Mouse (Mus musculus) neural tube, embryonic 13.5 days (tissue): Measurements from ENCODE around the gene Zmynd10. TPM values are rescaled to one million over a fixed set of nuclear protein-coding genes. Genes with fewer than 3 reads are reported as not detected.

Experiments used
- ATAC-seq: fragments of 200-750 bp; cut with Nextera tagmentation; 2 replicates; pipeline ENCODE4 v1.8.0; 2017; ENCODE audit warnings: low read depth, mild to moderate bottlenecking, moderate TSS enrichment, moderate library complexity
- H3K27ac ChIP-seq: fragments of 300-500 bp; sonication (generic); replicated peaks from 2 replicates; pipeline ENCODE4 v1.5.1; 2015; ENCODE audit warnings: moderate library complexity, mild to moderate bottlenecking, inconsistent platforms
- H3K27me3 ChIP-seq: fragments of 300-500 bp; sonication (generic); 2 replicates; pipeline ENCODE4 v1.6.1; 2015; ENCODE audit warnings: mild to moderate bottlenecking, inconsistent platforms
- H3K36me3 ChIP-seq: fragments of 300-500 bp; sonication (generic); 2 replicates; pipeline ENCODE4 v1.6.1; 2015; ENCODE audit warnings: mild to moderate bottlenecking, inconsistent platforms
- H3K4me1 ChIP-seq: fragments of 300-500 bp; sonication (generic); replicated peaks from 2 replicates; pipeline ENCODE4 v1.6.1; 2015; ENCODE audit warnings: inconsistent platforms
- H3K4me2 ChIP-seq: fragments of 300-500 bp; sonication (generic); 2 replicates; pipeline ENCODE4 v1.6.1; 2015; ENCODE audit warnings: inconsistent platforms, mild to moderate bottlenecking, moderate library complexity
- H3K4me3 ChIP-seq: fragments of 300-500 bp; sonication (generic); 2 replicates; pipeline ENCODE4 v1.5.1; 2015; ENCODE audit warnings: mild to moderate bottlenecking, inconsistent platforms
- H3K9ac ChIP-seq: fragments of 300-500 bp; sonication (generic); 2 replicates; pipeline ENCODE4 v1.6.1; 2015; ENCODE audit warnings: moderate library complexity, mild to moderate bottlenecking, inconsistent platforms
- H3K9me3 ChIP-seq: fragments of 300-500 bp; sonication (generic); 2 replicates; pipeline ENCODE4 v1.6.1; 2016; ENCODE audit warnings: inconsistent platforms
- WGBS: fragments of 180-500 bp; shearing (Covaris S2); methylation state at CpG from one replicate; pipeline ENCODE4 v1.1.7; 2015; 5-methylcytosine and 5-hydroxymethylcytosine counted together
- polyA plus RNA-seq: library from polyadenylated mRNA; unstranded; fragments of >200 nt; fragmentation: Nextera tagmentation; extraction: Ambion mirVana; gene quantifications from 2 replicates; pipeline ENCODE4 v1.2.1, GENCODE M21; 2015

Zmynd10 gene
- polyA plus RNA-seq, 1 experiment from 2014 or later, result 1.3 TPM

- Histone ChIP-seq H3K36me3 (no peaks in the 10 kb centered on the region), H3K9me3 (no peaks in the 10 kb centered on the region), H3K27me3 (no peaks in the 10 kb centered on the region), H3K4me2 (no peak overlapping the region), H3K27ac (no peak overlapping the region), H3K4me1 (peaks cover 30% of the 10 kb centered on the region), H3K9ac (no peak overlapping the region), H3K4me3 (no peak overlapping the region)
- 80% methylated on average over 12 of the region's 12 CpGs for WGBS
- no peak for ATAC-seq
Observed at GRCm38 (mm10) chr9:107600745-107601144, 53.6 kb downstream of the Zmynd10 start.

Other genes starting within 250 kb of the Zmynd10 start
- 13.0 and 15.0 TPM in 2 replicates for gene Hemk1, start 208.9 kb upstream of the Zmynd10 start, polyA plus RNA-seq
- gene 6430571L13Rik, start 206.7 kb upstream of the Zmynd10 start, polyA plus RNA-seq, result 6.4 and 6.5 TPM in 2 replicates
- gene Cacna2d2, start 147.7 kb upstream of the Zmynd10 start, polyA plus RNA-seq, result 8.1 and 8.6 TPM in 2 replicates
- 43.4 and 44.4 TPM in 2 replicates for gene Tmem115, start 13.4 kb upstream of the Zmynd10 start, polyA plus RNA-seq
- gene Cyb561d2, start 5.1 kb upstream of the Zmynd10 start, polyA plus RNA-seq, result 33.0 and 40.1 TPM in 2 replicates
- 66.7 and 73.7 TPM in 2 replicates for gene Nprl2, start 5.1 kb upstream of the Zmynd10 start, polyA plus RNA-seq
- 35.4 and 39.0 TPM in 2 replicates for gene Rassf1, start 4.3 kb downstream of the Zmynd10 start, polyA plus RNA-seq
- gene Tusc2, start 16.0 kb downstream of the Zmynd10 start, polyA plus RNA-seq, result 95.3 and 114 TPM in 2 replicates
- 76.8 and 77.5 TPM in 2 replicates for gene Hyal2, start 20.6 kb downstream of the Zmynd10 start, polyA plus RNA-seq
- gene Hyal1, start 29.6 kb downstream of the Zmynd10 start, polyA plus RNA-seq, result 8.2 and 8.5 TPM in 2 replicates
- 15.9 and 19.0 TPM in 2 replicates for gene Naa80, start 31.6 kb downstream of the Zmynd10 start, polyA plus RNA-seq
- 1.9 and 2.0 TPM in 2 replicates for gene Hyal3, start 33.5 kb downstream of the Zmynd10 start, polyA plus RNA-seq
- 13.5 and 17.4 TPM in 2 replicates for gene Ifrd2, start 40.3 kb downstream of the Zmynd10 start, polyA plus RNA-seq
- 6.5 and 9.0 TPM in 2 replicates for gene Sema3b, start 61.9 kb downstream of the Zmynd10 start, polyA plus RNA-seq
- 350 and 384 TPM in 2 replicates for gene Gnai2, start 88.1 kb downstream of the Zmynd10 start, polyA plus RNA-seq
- gene Slc38a3, start 122.2 kb downstream of the Zmynd10 start, polyA plus RNA-seq, result 23.9 and 25.6 TPM in 2 replicates
- gene Gnat1, start 132.4 kb downstream of the Zmynd10 start, polyA plus RNA-seq, result 0.96 and 2.4 TPM in 2 replicates
- gene Sema3f, start 163.2 kb downstream of the Zmynd10 start, polyA plus RNA-seq, result 12.2 and 13.2 TPM in 2 replicates
- gene Rbm5, start 223.7 kb downstream of the Zmynd10 start, polyA plus RNA-seq, result 252 and 279 TPM in 2 replicates